Mouse (Mus musculus) ES-Bruce4 (cell line): ENCODE measurements at regions not wholly inside any gene's neighbourhood (a gene's known extent, or its start where the extent isn't known, plus 50 kb on each side); places are given as distances from the start of the nearest gene placed in this dataset.

ENCODE experiments used
- CTCF ChIP-seq: IDR thresholded peaks from one replicate; pipeline ENCODE4 v1.8.1; 2011; ENCODE audit warnings: low read depth, low read length
- POLR2A ChIP-seq: IDR thresholded peaks from one replicate; pipeline ENCODE4 v1.8.1; 2011; ENCODE audit warnings: low read length; ENCODE audit not compliant: insufficient read depth

DNA sequence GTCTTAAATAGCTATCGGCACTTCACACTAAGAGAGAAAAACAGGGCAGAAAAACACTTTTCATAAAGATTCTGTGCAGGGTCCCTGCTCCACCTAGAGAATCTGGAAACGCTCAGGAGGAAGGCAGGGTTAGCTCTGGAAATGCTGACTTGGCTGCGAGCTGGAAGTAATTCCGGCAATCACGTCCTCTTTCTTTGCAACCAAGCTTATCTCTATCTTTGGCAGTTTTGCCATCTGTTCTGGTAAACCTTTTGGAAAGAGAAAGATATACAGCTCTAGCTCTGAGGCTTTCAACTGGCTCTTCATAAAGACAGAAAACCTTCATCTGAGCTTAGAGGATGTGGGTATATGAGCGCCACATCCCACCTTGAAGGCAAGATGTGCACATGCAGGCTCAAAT is 63.2 kb upstream of the Phactr1 start:
- TF ChIP-seq CTCF, result no peak
- TF ChIP-seq POLR2A, result no peak
